ENCODE assay signal across 24 mouse cellular contexts in the genomic region with DNA sequence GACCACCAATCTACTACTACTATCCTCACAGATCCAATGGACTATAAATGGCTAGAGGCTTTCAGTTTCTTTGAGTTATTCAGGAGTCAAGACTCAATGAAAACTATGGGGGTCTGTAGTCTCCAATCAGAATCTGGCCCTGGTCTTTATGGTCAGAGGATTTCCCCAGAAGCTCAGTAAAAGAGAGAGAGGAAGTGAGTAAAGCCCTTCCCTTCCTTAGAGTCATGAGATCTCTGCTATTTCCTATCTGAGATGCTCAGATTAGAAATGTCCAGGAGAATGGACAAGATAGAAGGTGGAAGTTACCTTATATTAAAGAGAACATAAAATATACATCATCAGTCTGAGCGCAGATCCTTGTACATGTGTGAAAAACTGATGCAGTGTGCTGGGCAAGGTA. TPM values are rescaled to one million over a fixed set of nuclear protein-coding genes. Genes with fewer than 3 reads are reported as not detected.
"Had no signal": no experiment of that assay in that cellular context is flagged by ENCODE, and none has a peak within 500 bp of the region (broad histone marks: within the 10 kb centered on the region; RNA-seq: fewer than 3 reads in every experiment).

No protein-coding gene starts in this region.

- H3K4me3 ChIP-seq: lung, embryonic 15.5 days; midbrain, embryonic 10.5 days; midbrain, embryonic 12.5 days; myocyte; neural tube, embryonic 13.5 days; neural tube, embryonic 15.5 days had no signal

- H3K36me3 ChIP-seq: lung, embryonic 15.5 days; midbrain, embryonic 10.5 days; midbrain, embryonic 12.5 days; neural tube, embryonic 13.5 days; neural tube, embryonic 15.5 days had no signal

- H3K27me3 ChIP-seq: lung, embryonic 15.5 days; midbrain, embryonic 12.5 days; neural tube, embryonic 13.5 days; neural tube, embryonic 15.5 days had no signal

- H3K27ac ChIP-seq: lung, embryonic 15.5 days; macrophage; midbrain, embryonic 10.5 days; midbrain, embryonic 12.5 days; neural tube, embryonic 13.5 days; neural tube, embryonic 15.5 days had no signal

- H3K4me2 ChIP-seq: lung, embryonic 15.5 days; midbrain, embryonic 12.5 days; neural tube, embryonic 13.5 days; neural tube, embryonic 15.5 days had no signal

- H3K9me3 ChIP-seq: lung, embryonic 15.5 days; midbrain, embryonic 10.5 days; midbrain, embryonic 12.5 days; neural tube, embryonic 15.5 days had no signal

- H3K4me1 ChIP-seq: lung, embryonic 15.5 days; midbrain, embryonic 10.5 days; midbrain, embryonic 12.5 days; neural tube, embryonic 13.5 days; neural tube, embryonic 15.5 days had no signal

- H3K9ac ChIP-seq: liver, postnatal 0 days; lung, embryonic 15.5 days; midbrain, embryonic 12.5 days; neural tube, embryonic 13.5 days; neural tube, embryonic 15.5 days had no signal

- DNase-seq: liver, postnatal 0 days; lung, adult 2 months; lung, postnatal 14 days; lung, postnatal 36 days; midbrain, embryonic 14.5 days; retina, postnatal 1 day; right cerebral cortex, adult 18-20 months; right cerebral cortex, postnatal 4 days; spleen, adult 18-20 months; thymus, adult 18-20 months; thymus, postnatal 14 days; thymus, postnatal 36 days had no signal

- ATAC-seq: liver, postnatal 0 days; lung, postnatal 0 days; midbrain, embryonic 16.5 days had no signal

RNA-seq across cellular contexts. Expression of gene Il6, which starts 19.3 kb away (rescaled TPM):
- polyA plus RNA-seq: lung, adult 2 months; midbrain, embryonic 10.5 days; midbrain, embryonic 14.5 days; midbrain, embryonic 16.5 days; neural tube, embryonic 11.5 days; neural tube, embryonic 13.5 days; neural tube, embryonic 15.5 days; small intestine, adult 2 months; stomach, embryonic 14.5 days had no signal
